Mouse (Mus musculus) embryonic facial prominence, embryonic 14.5 days (tissue): ENCODE data around the gene Kif3a. TPM values are rescaled to one million over a fixed set of nuclear protein-coding genes. Genes with fewer than 3 reads are reported as not detected.

ENCODE experiments used
- ATAC-seq: fragments of 200-750 bp; cut with Nextera tagmentation; 2 replicates; pipeline ENCODE4 v1.8.0; 2017; ENCODE audit warnings: low read depth, moderate number of reproducible peaks, moderate TSS enrichment
- DNase-seq: peaks from one replicate; pipeline ENCODE4 v3.0.0-alpha.2; 2015; ENCODE audit warnings: low spot score
- H3K27ac ChIP-seq: fragments of 300-500 bp; sonication (generic); replicated peaks from 2 replicates; pipeline ENCODE4 v1.5.1; 2014; ENCODE audit warnings: low read depth, mild to moderate bottlenecking, low read length, moderate library complexity
- H3K27me3 ChIP-seq: fragments of 300-500 bp; sonication (generic); replicated peaks from 2 replicates; pipeline ENCODE4 v1.6.1; 2014; ENCODE audit warnings: low read length; ENCODE audit not compliant: control insufficient read depth, insufficient read depth
- H3K36me3 ChIP-seq: fragments of 300-500 bp; sonication (generic); 2 replicates; pipeline ENCODE4 v1.6.1; 2014; ENCODE audit warnings: low read length, mixed read lengths; ENCODE audit not compliant: control insufficient read depth, insufficient read depth
- H3K4me1 ChIP-seq: fragments of 300-500 bp; sonication (generic); 2 replicates; pipeline ENCODE4 v1.6.1; 2014; ENCODE audit warnings: antibody characterized with exemption, low read length; ENCODE audit not compliant: control insufficient read depth, insufficient read depth
- H3K4me2 ChIP-seq: fragments of 300-500 bp; sonication (generic); 2 replicates; pipeline ENCODE4 v1.6.1; 2014; ENCODE audit warnings: low read depth, mild to moderate bottlenecking, low read length, moderate library complexity, mixed read lengths
- H3K4me3 ChIP-seq: fragments of 300-500 bp; sonication (generic); 2 replicates; pipeline ENCODE4 v1.5.1; 2014; ENCODE audit warnings: low read depth, mild to moderate bottlenecking, low read length
- H3K9ac ChIP-seq: fragments of 300-500 bp; sonication (generic); 2 replicates; pipeline ENCODE4 v1.6.1; 2014; ENCODE audit warnings: low read depth, mild to moderate bottlenecking, low read length, moderate library complexity, mixed read lengths
- H3K9me3 ChIP-seq: fragments of 300-500 bp; sonication (generic); 2 replicates; pipeline ENCODE4 v1.6.1; 2016; ENCODE audit warnings: low read length; ENCODE audit not compliant: control insufficient read depth
- WGBS: fragments of 180-500 bp; shearing (Covaris S2); extraction: QIAGEN DNeasy Blood & Tissue Kit; methylation state at CpG from one replicate; pipeline ENCODE4 v1.1.7; 2014; 5-methylcytosine and 5-hydroxymethylcytosine counted together
- polyA plus RNA-seq: library from polyadenylated mRNA; unstranded; fragments of >200 nt; fragmentation: Nextera tagmentation; extraction: Ambion mirVana; gene quantifications from 2 replicates; pipeline ENCODE4 v1.2.1, GENCODE M21; 2014

Kif3a gene
- polyA plus RNA-seq, 1 experiment from 2014 or later = 77.0 TPM

GRCm38 (mm10) chr11:53532231-53532620, 35.0 kb upstream of the Kif3a start:
- 93% methylated on average over 1 of the region's 1 CpGs for WGBS
- ATAC-seq = no peak
- Histone ChIP-seq H3K9ac (no peak overlapping the region), H3K27me3 (no peaks in the 10 kb centered on the region), H3K36me3 (peaks cover 45% of the 10 kb centered on the region), H3K4me3 (no peak overlapping the region), H3K9me3 (no peaks in the 10 kb centered on the region), H3K4me2 (no peak overlapping the region), H3K27ac (no peak overlapping the region), H3K4me1 (peaks cover 7% of the 10 kb centered on the region; the same call in 1 of the 2 replicates)
- no peak for DNase-seq

GRCm38 (mm10) chr11:53539002-53539491, 28.1 kb upstream of the Kif3a start:
- ATAC-seq (peak; percentile 37; the same call in 1 of the 2 replicates), DNase-seq (no peak)
- Histone ChIP-seq H3K4me3 (no peak overlapping the region), H3K4me1 (no peaks in the 10 kb centered on the region), H3K36me3 (peaks cover 72% of the 10 kb centered on the region), H3K9me3 (no peaks in the 10 kb centered on the region), H3K27ac (no peak overlapping the region), H3K9ac (no peak overlapping the region), H3K27me3 (no peaks in the 10 kb centered on the region), H3K4me2 (no peak overlapping the region)
- 63% methylated on average over 15 of the region's 15 CpGs for WGBS

GRCm38 (mm10) chr11:53540394-53540793, 26.8 kb upstream of the Kif3a start:
- H3K9ac ChIP-seq = no peak overlapping the region
- H3K27ac ChIP-seq = no peak overlapping the region
- DNase-seq (no peak), ATAC-seq (no peak)
- H3K4me1 ChIP-seq = no peaks in the 10 kb centered on the region
- H3K4me2 ChIP-seq = no peak overlapping the region
- no peaks in the 10 kb centered on the region for H3K27me3 ChIP-seq
- peaks cover 58% of the 10 kb centered on the region for H3K36me3 ChIP-seq
- H3K4me3 ChIP-seq = no peak overlapping the region
- H3K9me3 ChIP-seq = no peaks in the 10 kb centered on the region
- 91% methylated on average over 3 of the region's 3 CpGs for WGBS

- H3K36me3 ChIP-seq = peaks cover 50% of the 10 kb centered on the region
- no peaks in the 10 kb centered on the region for H3K4me1 ChIP-seq
- ATAC-seq (no peak), DNase-seq (no peak)
- no peak overlapping the region for H3K27ac ChIP-seq
- H3K9ac ChIP-seq = no peak overlapping the region
- no peaks in the 10 kb centered on the region for H3K27me3 ChIP-seq
- WGBS = 80% methylated on average over 11 of the region's 11 CpGs
- H3K9me3 ChIP-seq = no peaks in the 10 kb centered on the region
- no peak overlapping the region for H3K4me2 ChIP-seq
- no peak overlapping the region for H3K4me3 ChIP-seq
These were observed 26.0 kb upstream of the Kif3a start for GRCm38 (mm10) chr11:53541222-53541621.

- no peak overlapping the region for H3K4me2 ChIP-seq
- no peaks in the 10 kb centered on the region for H3K4me1 ChIP-seq
- no peaks in the 10 kb centered on the region for H3K9me3 ChIP-seq
- ATAC-seq = no peak
- no peaks in the 10 kb centered on the region for H3K27me3 ChIP-seq
- H3K36me3 ChIP-seq = peaks cover 33% of the 10 kb centered on the region
- DNase-seq = no peak
- no peak overlapping the region for H3K27ac ChIP-seq
- no peak overlapping the region for H3K9ac ChIP-seq
- no peak overlapping the region for H3K4me3 ChIP-seq
- 53% methylated on average over 7 of the region's 7 CpGs for WGBS
These were observed 24.2 kb upstream of the Kif3a start for GRCm38 (mm10) chr11:53543021-53543420.

GRCm38 (mm10) chr11:53546271-53546670, 20.9 kb upstream of the Kif3a start:
- H3K4me1 ChIP-seq = no peaks in the 10 kb centered on the region
- H3K4me2 ChIP-seq = no peak overlapping the region
- no peak; the same call in 1 of the 2 replicates for ATAC-seq
- H3K9ac ChIP-seq = no peak overlapping the region
- no peak overlapping the region for H3K4me3 ChIP-seq
- H3K27me3 ChIP-seq = no peaks in the 10 kb centered on the region
- no peak overlapping the region for H3K27ac ChIP-seq
- 64% methylated on average over 6 of the region's 6 CpGs for WGBS
- no peaks in the 10 kb centered on the region for H3K9me3 ChIP-seq
- peak; percentile 26 for DNase-seq
- peaks cover 14% of the 10 kb centered on the region for H3K36me3 ChIP-seq

- ATAC-seq (no peak), DNase-seq (no peak)
- no peak overlapping the region for H3K4me2 ChIP-seq
- 81% methylated on average over 6 of the region's 6 CpGs for WGBS
- H3K4me1 ChIP-seq = no peaks in the 10 kb centered on the region
- H3K27ac ChIP-seq = no peak overlapping the region
- H3K9me3 ChIP-seq = no peaks in the 10 kb centered on the region
- H3K36me3 ChIP-seq = 0 out of 2 replicates have a peak, but pooled peaks cover 1% of the 10 kb centered on the region
- H3K9ac ChIP-seq = no peak overlapping the region
- H3K4me3 ChIP-seq = no peak overlapping the region
- H3K27me3 ChIP-seq = no peaks in the 10 kb centered on the region
These were observed 19.6 kb upstream of the Kif3a start for GRCm38 (mm10) chr11:53547566-53547965.

- no peak overlapping the region for H3K27ac ChIP-seq
- H3K27me3 ChIP-seq = no peaks in the 10 kb centered on the region
- H3K9me3 ChIP-seq = no peaks in the 10 kb centered on the region
- DNase-seq = no peak
- H3K4me2 ChIP-seq = no peak overlapping the region
- peak; percentile 34; the same call in 1 of the 2 replicates for ATAC-seq
- no peaks in the 10 kb centered on the region for H3K36me3 ChIP-seq
- no peak overlapping the region for H3K4me3 ChIP-seq
- H3K4me1 ChIP-seq = no peaks in the 10 kb centered on the region
- H3K9ac ChIP-seq = no peak overlapping the region
- WGBS = 86% methylated on average over 18 of the region's 19 CpGs
These were observed 19.1 kb upstream of the Kif3a start for GRCm38 (mm10) chr11:53548036-53548605.

- WGBS = 77% methylated on average over 1 of the region's 1 CpGs
- Histone ChIP-seq H3K9ac (no peak overlapping the region), H3K36me3 (no peaks in the 10 kb centered on the region), H3K9me3 (no peaks in the 10 kb centered on the region), H3K4me2 (no peak overlapping the region), H3K27ac (no peak overlapping the region), H3K4me1 (no peaks in the 10 kb centered on the region), H3K4me3 (no peak overlapping the region), H3K27me3 (no peaks in the 10 kb centered on the region)
- DNase-seq (no peak), ATAC-seq (no peak)
These were observed 16.5 kb upstream of the Kif3a start for GRCm38 (mm10) chr11:53550714-53551113.
